Mouse (Mus musculus) CD4-positive helper T cell, adult 2 months (primary cell): ENCODE measurements at regions not wholly inside any gene's neighbourhood (a gene's known extent, or its start where the extent isn't known, plus 50 kb on each side); places are given as distances from the start of the nearest gene placed in this dataset.

Experiments
- DNase-seq: peaks from one replicate; pipeline ENCODE4 v3.0.0-alpha.2; 2012; ENCODE audit warnings: low read depth, missing footprints, low spot score

- DNase-seq, result no peak
Measured at GRCm38 (mm10) chr9:79437636-79438035, 281.0 kb downstream of the Col12a1 start.

- no peak for DNase-seq
Measured at GRCm38 (mm10) chr9:79439233-79439960, 279.2 kb downstream of the Col12a1 start.

GRCm38 (mm10) chr9:79455226-79455625 lies 263.4 kb downstream of the Col12a1 start:
- DNase-seq, result no peak

- no peak for DNase-seq
Measured at GRCm38 (mm10) chr9:79479118-79479517, 239.5 kb downstream of the Col12a1 start.

GRCm38 (mm10) chr9:79500253-79500652 lies 218.4 kb downstream of the Col12a1 start:
- peak; percentile 9 for DNase-seq

- DNase-seq, result peak; percentile 53
Measured at GRCm38 (mm10) chr9:79502034-79502433, 216.6 kb downstream of the Col12a1 start.

GRCm38 (mm10) chr9:79516384-79516783 lies 202.2 kb downstream of the Col12a1 start:
- no peak for DNase-seq

- no peak for DNase-seq
Measured at GRCm38 (mm10) chr9:79517461-79517860, 201.2 kb downstream of the Col12a1 start.

GRCm38 (mm10) chr9:79518640-79519039 lies 200.0 kb downstream of the Col12a1 start:
- no peak for DNase-seq

- DNase-seq, result no peak
Measured at GRCm38 (mm10) chr9:79520498-79520897, 198.1 kb downstream of the Col12a1 start.

GRCm38 (mm10) chr9:79523054-79523453 lies 195.6 kb downstream of the Col12a1 start:
- no peak for DNase-seq

- DNase-seq, result no peak
Measured at GRCm38 (mm10) chr9:79525000-79525399, 193.6 kb downstream of the Col12a1 start.

- no peak for DNase-seq
Measured at GRCm38 (mm10) chr9:79526390-79526789, 192.2 kb downstream of the Col12a1 start.

- DNase-seq, result no peak
Measured at GRCm38 (mm10) chr9:79527331-79527730, 191.3 kb downstream of the Col12a1 start.
